Mouse (Mus musculus): ENCODE measurements around the gene Timm44.
"Not testable (repeated sequence)": the region's sequence is repeated elsewhere in the genome, so short reads cannot be mapped to it uniquely, and the experiment has no call there.

Gene Timm44

DNA sequence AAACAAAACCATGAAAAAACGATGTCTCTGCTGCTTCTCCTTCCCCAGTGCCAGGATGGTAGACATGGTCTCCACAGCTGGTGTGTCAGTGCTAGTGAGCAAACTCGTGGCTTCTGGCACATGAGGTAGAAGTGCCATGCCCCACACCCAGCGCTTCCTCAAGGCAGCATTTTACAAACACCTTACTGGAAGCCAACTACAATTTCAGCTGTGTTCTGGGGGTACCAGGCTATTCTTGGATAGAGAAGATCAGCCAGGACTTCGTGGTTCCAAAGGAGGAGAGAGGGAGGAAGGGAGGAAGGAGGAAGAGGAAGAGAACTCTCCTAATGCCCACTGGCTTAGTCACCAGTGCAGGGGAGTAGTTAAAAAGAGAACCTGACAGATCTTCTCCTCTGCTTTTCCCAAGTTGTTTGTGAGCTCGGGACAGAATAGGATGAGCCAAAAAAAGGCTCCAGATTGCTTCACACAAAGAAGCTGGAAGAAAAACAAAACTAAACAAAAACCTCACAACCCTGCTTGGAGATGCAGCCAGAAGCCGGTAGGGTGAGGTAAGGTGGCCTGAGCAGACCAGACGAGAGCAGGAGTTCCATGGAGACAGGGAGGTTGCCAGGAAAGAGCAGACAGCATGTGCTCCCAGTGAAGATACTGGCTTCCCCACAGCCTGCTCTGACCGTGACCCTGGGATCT is 12.5 kb downstream of the Timm44 start:
- no peak for DNase-seq (ENCODE audit: low spot score)

DNA sequence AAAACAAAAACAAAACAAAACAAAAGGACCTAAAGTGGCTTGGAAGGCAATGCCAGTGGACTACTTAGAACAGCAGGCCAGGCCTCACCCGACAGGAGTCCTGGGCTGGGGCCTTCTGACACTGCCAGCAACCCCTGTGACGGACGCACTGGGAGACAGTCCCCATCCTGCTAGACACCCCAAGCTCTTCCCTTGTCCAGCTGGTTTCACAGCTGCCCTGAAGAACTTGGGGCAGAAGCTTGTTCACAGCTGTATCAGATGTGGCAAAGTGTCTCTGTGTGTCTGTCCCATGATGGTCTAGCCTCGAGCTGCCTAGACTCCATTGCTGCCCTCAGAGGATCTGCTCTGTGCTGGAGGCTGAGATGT is 15.9 kb downstream of the Timm44 start:
- DNase-seq (ENCODE audit: low spot score) = no peak

DNA sequence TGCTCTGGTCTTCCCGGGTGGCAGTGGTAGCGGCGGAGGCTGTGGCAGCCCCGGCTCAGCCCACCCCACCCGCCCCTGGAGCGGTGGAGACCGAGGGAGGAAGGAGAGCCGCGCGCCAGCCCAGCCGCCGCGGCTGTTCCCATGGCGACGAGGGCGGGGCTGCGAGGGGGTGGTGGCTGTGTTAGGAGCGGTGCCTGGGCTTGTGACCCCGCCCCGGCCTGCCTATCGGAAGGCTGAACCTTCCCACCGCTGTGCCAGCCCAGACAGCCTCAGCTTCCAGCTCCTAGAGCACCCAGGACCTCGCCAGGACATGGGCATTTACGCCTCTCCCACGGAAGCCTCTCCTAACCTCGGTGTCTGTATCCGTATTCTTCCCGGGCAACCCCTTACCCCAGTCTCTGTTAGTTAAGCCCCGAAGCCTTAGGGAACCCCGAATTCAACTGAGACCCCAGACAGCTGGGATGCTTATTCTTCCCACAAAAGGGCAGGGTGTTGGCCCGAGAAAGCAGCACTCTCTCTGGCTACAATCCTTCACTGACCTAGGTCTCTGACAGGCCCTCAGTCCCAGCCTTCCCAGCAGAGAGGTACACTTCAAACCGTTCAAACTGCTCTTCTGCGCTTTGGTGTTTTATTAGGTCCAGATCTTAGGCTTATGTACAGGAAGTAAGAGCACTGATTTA is 16.4 kb downstream of the Timm44 start, which contains the start of gene Ctxn1:
Gene Ctxn1, minus strand, starts transcription at position 150 of the 680 bp plus-strand sequence.
- peak; percentile 92 for DNase-seq (ENCODE audit: low spot score)

DNA sequence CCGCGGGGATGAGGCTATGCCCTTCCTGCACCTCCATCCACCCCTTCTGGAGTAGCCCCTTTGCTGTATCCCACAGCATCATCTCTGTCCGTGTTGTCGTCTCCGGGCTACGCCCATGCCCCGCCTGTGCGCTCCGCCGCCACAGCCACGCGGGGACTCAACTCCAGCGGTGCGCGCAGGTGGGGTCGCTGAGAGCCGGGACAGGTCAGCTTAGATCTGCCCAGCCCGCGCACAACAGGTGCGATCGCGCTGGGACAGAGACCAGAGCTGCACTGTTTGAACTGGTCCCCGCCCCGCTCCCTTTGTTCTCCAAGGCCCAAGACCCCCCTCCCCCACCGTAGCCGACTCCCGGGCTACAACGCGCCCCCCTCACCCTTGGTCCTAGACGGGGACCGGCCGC is 17.0 kb downstream of the Timm44 start:
- peak; percentile 66 for DNase-seq (ENCODE audit: low spot score)

DNA sequence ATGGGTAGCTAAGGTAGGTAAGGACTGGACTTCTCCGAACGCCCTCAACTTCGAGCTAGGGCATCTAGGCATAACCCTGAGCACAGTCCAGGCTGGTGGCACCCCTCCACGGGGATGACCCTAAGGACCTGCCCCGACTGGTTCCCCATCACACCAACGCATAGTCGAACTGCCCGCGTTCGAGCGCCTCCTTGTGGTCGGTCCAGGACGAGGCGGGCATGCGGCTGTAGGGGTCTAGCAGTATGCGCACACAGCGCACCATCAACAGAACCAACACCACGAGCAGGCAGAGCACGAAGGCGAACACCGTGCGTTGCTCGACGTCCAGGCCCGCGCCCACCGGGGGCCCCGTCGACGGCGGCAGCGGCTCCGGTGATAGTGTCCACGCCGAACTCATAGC is 17.5 kb downstream of the Timm44 start:
- peak; percentile 91 for DNase-seq (ENCODE audit: low spot score)

DNA sequence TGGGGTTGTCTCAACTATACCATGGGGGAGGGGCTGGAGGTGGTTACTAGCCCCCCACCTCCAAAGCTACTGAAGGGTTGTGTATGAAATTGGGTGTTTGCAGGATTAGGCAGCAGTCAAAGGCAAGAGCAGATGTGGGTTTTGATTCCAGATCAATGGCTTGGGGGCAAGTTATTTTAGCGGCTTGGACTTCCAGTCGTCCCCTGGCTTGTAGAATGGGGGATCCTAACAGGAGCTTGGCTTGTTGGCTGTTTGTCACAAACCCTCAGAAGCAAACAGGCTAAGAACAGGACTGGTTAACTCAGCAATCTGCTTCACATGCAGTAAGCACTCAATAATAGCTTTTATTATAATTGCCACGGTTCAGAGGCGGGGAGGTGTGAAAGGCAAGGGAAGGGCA is 18.4 kb downstream of the Timm44 start:
- no peak for DNase-seq (ENCODE audit: low spot score)

DNA sequence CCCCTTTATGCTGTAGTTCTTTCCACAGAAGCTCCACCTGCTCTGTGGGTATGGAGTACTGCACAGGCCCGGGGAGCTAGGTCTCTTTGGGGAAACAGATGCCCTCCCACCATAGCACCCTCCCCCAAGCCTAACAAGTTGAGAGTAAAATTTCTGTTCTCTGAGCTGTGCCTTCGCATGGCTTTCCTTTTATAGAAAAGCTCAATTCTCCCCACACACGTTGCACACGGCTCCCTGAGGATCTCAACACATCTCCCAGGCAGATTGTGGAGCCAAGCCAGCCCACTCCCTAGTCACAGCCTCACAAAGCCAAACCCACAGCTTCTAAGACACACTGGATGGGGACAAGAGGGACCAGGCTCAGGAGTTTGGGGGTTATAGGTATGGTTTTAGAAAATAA is 18.8 kb downstream of the Timm44 start:
- no peak for DNase-seq (ENCODE audit: low spot score)

DNA sequence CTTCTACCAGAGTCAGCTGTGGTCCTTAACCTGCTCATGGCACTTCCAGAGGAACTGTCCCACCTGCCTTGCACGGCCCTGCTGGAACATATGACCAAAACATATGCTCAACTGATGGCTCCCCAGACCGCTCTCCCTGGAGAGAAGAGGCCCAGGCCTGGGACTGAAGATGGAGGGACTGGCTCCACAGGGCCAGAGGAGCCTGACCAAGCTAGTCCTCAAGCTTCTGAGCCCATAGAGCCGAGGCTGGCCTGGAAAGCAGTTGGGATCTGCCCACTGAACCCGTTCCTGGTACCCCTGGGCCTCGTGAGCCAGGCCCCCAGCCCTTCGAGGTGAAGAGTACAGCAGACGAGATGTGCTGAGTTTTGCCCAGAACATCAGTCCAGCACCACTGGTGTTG is 20.2 kb downstream of the Timm44 start:
- DNase-seq (ENCODE audit: low spot score) = not testable (repeated sequence)

DNA sequence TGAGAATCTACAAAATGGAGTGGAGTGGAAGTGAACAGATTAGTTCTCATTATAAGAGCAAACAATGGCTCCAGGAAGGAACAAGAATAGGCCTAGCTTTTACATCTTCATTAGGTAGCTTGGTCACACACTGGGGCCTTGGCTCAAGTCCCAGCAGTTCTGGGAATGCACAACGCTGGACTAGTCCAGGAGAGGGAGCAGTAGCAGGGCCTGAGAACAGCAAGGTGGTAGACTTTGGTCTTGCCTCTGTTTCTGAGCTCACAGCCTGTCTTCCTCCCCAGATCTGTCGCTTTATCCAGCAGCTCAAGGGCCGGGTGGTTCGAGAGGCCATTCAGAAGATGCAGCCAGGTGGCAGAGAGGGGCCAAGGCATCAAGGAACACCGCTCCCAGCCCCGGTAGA is 21.7 kb downstream of the Timm44 start:
- DNase-seq (ENCODE audit: low spot score) = peak; percentile 34

DNA sequence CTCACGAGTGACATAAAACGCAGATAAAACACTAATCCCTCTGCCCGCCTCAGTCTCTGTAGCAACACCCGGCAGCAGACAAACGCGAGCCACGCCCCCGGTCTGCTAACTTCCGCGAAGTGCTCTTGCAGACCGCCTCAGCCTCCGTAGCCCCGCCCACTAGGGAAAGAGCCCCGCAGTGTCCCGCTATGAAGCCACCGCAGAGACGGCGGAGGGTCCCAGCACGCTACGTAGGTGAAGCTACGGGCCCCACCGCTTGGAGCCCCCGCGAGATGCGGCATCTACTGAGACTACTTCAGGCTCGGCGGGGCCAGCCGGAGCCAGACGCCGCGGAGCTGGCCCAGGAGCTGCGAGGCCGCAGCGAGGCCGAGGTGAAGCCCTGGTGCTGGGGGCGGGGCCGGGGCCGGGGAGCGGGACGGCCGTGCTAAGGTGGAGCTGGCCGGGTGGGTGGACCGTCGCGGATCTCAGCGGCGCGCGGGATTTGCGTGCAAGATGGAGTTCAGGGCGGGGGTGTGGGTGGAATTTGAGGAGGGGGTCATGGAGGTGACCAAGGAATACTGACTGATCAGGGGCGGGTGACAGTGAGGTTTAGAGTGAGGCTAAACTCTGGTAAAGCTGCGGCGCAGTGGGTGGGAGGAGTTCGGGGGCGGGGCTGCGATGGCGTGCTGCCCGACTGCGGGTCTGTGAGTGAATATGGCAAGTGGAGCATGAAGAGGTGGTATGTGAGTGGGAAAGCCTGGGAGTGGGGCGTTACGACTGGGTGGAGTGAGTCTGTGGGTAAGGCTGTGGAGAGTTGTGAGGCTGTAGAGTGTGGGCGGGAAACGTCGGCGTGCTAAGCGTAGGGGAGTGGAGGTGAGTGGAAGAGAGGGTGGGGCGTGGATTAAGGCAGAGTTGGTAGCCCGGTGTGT is 22.5 kb downstream of the Timm44 start, which contains the start of gene Snapc2:
Gene Snapc2, plus strand, starts transcription at position 147 of the 908 bp plus-strand sequence.
- peak; percentile 97 for DNase-seq (ENCODE audit: low spot score)

DNA sequence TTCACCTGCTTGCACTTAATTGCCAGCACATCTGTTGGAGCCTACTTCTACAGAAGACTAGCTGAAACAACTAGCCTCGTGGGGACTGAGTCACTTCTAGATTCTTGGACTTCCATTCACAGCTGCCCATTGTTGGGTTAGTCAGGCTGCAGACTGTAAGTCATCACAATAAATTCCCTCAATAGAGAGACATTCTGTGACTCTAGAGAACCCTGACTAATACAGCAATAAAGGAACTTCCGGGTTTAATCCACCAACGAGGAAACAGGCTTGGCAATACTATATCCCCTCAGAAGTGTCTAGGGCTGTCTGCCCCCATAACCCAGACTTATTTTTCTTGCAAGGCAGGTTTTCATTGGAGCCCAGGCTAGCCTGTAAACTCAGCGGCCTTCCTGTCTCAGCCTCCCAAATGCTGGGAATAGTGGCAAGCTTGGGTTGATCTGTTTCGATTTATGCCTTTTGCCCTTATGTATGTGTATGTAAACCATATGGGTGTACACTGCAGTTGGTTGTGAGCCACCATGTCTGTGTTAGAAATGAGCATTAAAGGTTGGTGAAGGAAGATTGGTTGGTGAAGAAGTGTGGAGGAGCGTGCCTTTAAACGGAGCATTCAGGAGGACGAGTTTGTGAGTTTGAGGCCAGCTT is 23.5 kb downstream of the Timm44 start:
- DNase-seq (ENCODE audit: low spot score) = no peak

DNA sequence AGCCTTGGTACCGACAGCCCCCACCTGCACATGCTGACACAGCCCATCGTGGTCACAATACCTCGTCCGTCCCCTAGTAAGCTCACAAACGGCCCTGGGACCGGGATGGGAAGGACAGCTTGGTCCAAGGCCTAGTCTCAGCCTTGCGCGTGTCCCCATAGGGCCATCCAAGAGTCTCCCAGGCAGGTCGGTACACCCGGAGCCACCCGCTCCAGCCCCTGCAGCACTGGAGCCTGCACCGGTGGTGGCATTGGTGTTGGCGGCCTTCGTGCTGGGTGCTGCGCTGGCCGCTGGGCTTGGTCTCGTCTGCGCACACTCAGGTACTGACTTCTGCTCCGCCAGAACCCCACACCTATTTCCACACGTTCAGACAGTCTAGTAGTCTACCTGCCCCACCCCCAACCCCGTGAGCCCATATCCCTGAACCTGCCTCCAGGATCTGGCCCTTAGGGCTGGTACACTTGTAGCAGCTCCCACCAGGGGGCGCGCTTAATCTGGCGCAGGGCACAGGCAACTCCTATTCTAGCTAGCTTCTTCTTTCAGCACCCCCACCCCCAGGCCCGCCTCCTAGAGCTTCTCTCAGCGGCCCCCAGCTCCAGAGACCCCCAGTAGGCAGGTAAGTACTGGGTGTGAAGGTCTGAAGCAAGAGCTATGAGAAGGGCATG is 25.3 kb downstream of the Timm44 start:
- DNase-seq (ENCODE audit: low spot score) = peak; percentile 86

DNA sequence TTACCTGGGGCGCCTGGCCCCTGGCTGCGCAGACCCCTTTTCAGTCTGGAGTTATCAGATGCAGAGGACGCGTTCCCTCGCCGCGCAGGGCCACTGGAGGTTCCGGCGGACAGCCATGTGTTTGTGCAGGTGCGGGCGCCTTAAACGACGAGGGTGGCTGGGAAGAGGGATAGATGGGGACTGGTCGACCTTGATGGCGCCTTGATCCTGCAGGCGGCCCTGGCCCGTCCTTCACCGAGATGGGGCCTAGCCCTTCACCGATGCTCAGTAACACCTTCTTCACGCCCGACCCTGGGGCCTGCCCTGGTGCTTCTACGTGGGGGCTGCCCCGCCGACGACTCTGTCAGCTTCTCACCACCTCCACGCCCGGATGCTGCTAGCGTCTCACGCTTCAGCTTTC is 26.5 kb downstream of the Timm44 start:
- peak; percentile 63 for DNase-seq (ENCODE audit: low spot score)

DNA sequence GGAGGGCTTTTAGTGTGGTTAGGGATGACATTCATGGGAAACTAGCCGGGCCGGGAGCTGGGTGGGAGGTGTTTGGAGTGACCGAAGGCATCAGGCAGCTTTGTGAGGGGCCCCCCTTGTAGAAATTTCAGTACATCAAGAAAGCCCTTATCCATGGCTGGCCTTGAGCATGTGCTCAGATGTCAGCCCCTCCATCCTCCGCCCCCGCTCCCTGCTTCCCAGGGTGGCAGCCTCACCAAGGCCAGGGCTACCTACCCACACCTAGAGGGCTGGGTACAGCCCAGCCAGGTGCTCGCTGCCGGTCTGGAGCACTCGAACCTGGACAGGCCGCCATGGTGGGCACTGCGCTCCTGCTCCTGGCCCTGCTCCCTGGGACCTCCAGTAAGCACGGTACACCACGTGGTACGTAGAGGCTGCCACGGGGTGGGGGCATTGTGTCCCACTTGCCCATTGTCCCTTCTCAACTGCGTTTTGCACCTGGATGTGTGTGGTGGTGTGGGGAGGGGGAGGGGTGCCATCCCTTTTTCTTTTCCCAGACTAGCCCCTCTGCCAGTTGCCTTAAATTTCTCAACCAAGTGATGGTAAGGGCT is 27.7 kb downstream of the Timm44 start, which contains the start of gene Tgfbr3l:
Gene Tgfbr3l, plus strand, starts transcription at position 264 of the 590 bp plus-strand sequence.
- DNase-seq (ENCODE audit: low spot score) = no peak

DNA sequence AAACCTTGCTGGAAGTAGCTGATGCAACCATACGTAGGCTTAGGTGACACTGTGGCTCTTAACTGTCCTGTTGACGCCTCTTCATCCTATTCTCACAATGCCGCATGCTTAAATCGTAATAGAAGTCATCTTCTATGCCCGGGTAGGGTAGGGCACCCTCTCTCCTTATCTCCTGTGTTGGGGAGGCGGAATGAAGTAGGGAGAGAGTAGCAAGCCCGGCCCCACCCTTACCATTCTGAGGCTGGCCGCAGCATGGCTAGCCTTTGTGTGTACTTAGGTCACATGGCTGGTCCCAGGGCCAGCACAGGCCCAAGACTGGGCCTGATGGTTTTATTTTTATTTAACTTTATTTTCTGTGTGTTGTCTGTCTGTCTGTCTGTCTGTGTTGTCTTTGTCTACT is 28.5 kb downstream of the Timm44 start:
- DNase-seq (ENCODE audit: low spot score) = no peak

DNA sequence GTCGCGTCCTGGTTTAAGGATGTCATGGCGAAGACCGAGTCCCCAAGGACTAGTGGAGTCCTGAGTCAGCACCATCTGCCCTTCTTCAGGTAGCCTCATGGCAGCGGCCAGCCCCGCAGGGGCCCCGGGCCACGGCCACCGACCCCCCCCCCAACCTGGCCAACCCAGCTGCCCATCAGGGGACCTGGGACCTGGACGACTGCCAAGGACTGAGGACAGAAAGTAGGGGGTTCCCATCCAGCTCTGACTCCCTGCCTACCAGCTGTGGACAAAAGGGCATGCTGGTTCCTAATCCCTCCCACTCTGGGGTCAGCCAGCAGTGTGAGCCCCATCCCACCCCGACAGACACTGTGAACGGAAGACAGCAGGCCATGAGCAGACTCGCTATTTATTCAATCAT is 30.0 kb downstream of the Timm44 start:
- DNase-seq (ENCODE audit: low spot score) = no peak

DNA sequence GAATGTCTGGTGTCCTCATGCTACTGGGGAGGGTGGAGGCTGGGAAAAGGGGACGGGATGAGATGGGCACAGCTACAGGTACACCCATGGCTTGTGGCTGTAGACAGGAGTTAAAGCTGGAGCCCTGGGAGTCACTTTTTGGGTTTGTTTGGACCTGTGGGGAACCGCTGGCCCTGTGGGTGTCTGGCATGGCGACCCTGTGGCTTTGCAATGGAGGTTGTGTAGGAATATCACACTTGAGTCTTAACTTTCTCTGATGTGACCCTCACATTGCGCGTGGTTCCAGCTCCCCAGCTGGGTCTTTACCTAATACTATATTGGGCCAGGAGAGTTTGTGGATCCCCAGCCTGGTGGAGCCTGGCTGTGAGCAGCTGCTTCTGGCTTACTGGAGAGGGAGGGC is 30.7 kb downstream of the Timm44 start:
- DNase-seq (ENCODE audit: low spot score) = no peak

DNA sequence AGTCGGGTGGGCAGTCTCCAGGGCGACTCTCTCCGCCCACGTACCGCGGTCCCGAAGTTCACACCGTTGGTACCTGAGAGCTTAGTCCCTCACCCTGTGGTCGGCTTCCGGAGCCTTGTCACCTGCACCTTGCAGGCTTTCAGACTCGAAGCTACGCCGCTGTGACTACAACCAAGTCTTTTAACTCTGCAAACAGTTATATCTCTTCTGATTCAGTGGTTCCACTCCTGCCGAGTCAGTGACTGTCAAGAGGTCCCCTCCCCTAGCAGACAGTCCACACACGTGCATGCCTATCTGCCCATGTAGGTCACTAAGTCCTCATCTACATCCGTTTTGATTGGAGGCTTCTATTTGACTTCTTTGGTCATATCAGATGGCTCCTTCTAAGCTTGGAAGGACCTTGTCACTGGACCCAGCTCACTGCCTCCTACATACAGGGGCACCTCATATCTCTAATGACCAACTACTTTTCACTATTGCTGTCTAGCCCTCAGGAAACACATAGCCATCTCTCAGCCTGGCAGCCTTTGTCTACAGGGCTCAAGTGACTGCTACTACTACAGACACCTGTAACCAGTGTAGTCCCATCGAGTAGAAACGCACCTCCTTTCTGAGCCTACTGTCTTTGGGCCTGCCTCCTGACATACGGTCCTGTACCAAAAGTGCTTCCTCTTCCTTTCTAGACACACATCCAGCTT is 36.4 kb downstream of the Timm44 start:
- no peak for DNase-seq (ENCODE audit: low spot score)

DNA sequence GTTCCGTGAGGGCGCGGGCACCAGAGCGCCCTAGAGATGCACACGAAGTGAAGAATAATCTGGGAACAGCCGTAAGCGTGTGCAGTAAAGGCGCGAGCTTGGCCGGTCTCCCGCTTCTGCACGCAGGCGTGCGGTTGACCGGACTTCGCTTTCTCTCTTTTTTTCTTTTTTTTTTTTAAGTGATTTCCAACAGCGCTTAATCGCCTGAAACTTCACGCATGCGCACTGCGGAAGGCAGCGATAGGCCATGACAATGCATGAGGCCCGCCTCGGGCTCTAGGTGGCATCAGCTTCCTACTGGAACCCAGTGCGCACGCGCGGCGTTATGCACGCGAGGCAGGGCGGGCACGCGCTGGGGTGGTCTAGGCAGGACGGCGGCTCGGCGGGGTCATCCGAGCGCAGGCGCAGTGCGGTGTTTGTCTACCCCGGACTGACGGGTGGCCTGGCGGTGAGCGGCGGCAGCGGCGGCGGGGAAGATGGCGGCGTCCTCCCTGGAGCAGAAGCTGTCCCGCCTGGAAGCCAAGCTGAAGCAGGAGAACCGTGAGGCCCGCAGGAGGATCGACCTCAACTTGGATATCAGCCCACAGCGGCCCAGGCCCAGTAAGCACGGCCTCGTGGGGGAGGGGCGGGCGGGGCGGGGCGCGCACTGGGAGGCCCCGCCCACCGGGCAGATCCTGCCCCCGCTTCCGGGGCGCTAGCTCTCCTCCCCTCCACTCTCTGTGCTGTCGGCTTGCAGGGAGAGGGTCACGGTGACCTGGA is 37.1 kb downstream of the Timm44 start, which contains the start of the genes Map2k7 and Gm49320:
Gene Map2k7, plus strand, starts transcription at position 307 of the 759 bp plus-strand sequence.
Gene Gm49320, plus strand, starts transcription at position 432 of the 759 bp plus-strand sequence.
- peak; percentile 100 for DNase-seq (ENCODE audit: low spot score)
